Mouse (Mus musculus) stomach, postnatal 0 days (tissue): Measurements from ENCODE around the gene Slc18b1. TPM values are rescaled to one million over a fixed set of nuclear protein-coding genes. Genes with fewer than 3 reads are reported as not detected.
A peak's percentile ranks its signal among the peaks of the same experiment; 100 is the strongest.

Experiments
- ATAC-seq: fragments of 200-750 bp; cut with Nextera tagmentation; 2 replicates; pipeline ENCODE4 v1.8.0; 2017; ENCODE audit not compliant: low FRiP score, low TSS enrichment
- DNase-seq: peaks from one replicate; pipeline ENCODE4 v3.0.0-alpha.2; 2016; ENCODE audit warnings: low spot score
- H3K27ac ChIP-seq: fragments of 300-500 bp; sonication (generic); replicated peaks from 2 replicates; pipeline ENCODE4 v1.5.1; 2014; ENCODE audit warnings: mild to moderate bottlenecking, control low read depth
- H3K27me3 ChIP-seq: fragments of 300-500 bp; sonication (generic); 2 replicates; pipeline ENCODE4 v1.6.1; 2014; ENCODE audit warnings: low read length; ENCODE audit not compliant: control insufficient read depth, insufficient read depth
- H3K36me3 ChIP-seq: fragments of 300-500 bp; sonication (generic); 2 replicates; pipeline ENCODE4 v1.6.1; 2014; ENCODE audit warnings: low read length, mixed read lengths; ENCODE audit not compliant: control insufficient read depth, insufficient read depth
- H3K4me1 ChIP-seq: fragments of 300-500 bp; sonication (generic); replicated peaks from 2 replicates; pipeline ENCODE4 v1.6.1; 2014; ENCODE audit warnings: antibody characterized with exemption; ENCODE audit not compliant: control insufficient read depth, insufficient read depth
- H3K4me2 ChIP-seq: fragments of 300-500 bp; sonication (generic); replicated peaks from 2 replicates; pipeline ENCODE4 v1.6.1; 2014; ENCODE audit warnings: low read depth, mild to moderate bottlenecking, control low read depth, moderate library complexity
- H3K4me3 ChIP-seq: fragments of 300-500 bp; sonication (generic); 2 replicates; pipeline ENCODE4 v1.5.1; 2014; ENCODE audit warnings: low read depth, low read length, control low read depth
- H3K9ac ChIP-seq: fragments of 300-500 bp; sonication (generic); 2 replicates; pipeline ENCODE4 v1.6.1; 2014; ENCODE audit warnings: mild to moderate bottlenecking, low read length, control low read depth, mixed read lengths
- H3K9me3 ChIP-seq: fragments of 300-500 bp; sonication (generic); 2 replicates; pipeline ENCODE4 v1.6.1; 2016; ENCODE audit warnings: low read length; ENCODE audit not compliant: control insufficient read depth
- CTCF ChIP-seq: IDR thresholded peaks from 2 replicates; pipeline ENCODE4 v1.5.1; 2016; ENCODE audit warnings: antibody characterized with exemption, low read depth, mild to moderate bottlenecking, moderate library complexity
- EP300 ChIP-seq: optimal IDR thresholded peaks from 2 replicates; pipeline ENCODE3; 2016; ENCODE audit warnings: antibody characterized with exemption
- WGBS: fragments of 180-500 bp; shearing (Covaris S2); extraction: QIAGEN DNeasy Blood & Tissue Kit; methylation state at CpG from one replicate; pipeline ENCODE4 v1.1.7; 2014; 5-methylcytosine and 5-hydroxymethylcytosine counted together
- polyA plus RNA-seq: library from polyadenylated mRNA; unstranded; fragments of >200 nt; fragmentation: Nextera tagmentation; extraction: Ambion mirVana; gene quantifications from 2 replicates; pipeline ENCODE4 v1.2.1, GENCODE M21; 2015

Gene Slc18b1
- polyA plus RNA-seq, 1 experiment from 2014 or later, result 9.2 TPM

DNA sequence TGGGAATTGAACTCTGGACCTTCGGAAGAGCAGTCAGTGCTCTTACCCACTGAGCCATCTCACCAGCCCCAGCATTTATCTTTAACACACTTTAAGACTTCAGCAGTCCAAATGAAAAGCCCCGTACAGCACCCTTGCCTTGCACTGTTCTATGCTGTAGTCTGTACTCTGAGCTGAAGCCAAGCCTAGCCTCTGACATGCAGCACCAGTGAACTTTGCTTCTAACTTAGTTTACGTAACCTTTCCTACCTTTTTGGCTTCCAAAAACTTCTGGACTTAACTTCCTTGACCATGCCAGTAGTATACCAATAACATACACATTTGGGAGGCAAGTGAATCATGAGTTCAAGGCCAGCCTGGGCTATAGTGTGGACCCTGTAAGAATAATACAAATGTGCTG lies 42.1 kb downstream of the Slc18b1 start:
- Histone ChIP-seq H3K36me3 (no peaks in the 10 kb centered on the region), H3K27me3 (no peaks in the 10 kb centered on the region), H3K9me3 (no peaks in the 10 kb centered on the region), H3K4me2 (no peak overlapping the region), H3K27ac (no peak overlapping the region), H3K9ac (no peak overlapping the region), H3K4me1 (no peaks in the 10 kb centered on the region), H3K4me3 (no peak overlapping the region)
- DNase-seq, result no peak
- WGBS, result 90% methylated on average over 3 of the region's 3 CpGs
- TF ChIP-seq EP300 (no peak), CTCF (no peak)
- ATAC-seq, result peak; percentile 29; the same call in 1 of the 2 replicates

DNA sequence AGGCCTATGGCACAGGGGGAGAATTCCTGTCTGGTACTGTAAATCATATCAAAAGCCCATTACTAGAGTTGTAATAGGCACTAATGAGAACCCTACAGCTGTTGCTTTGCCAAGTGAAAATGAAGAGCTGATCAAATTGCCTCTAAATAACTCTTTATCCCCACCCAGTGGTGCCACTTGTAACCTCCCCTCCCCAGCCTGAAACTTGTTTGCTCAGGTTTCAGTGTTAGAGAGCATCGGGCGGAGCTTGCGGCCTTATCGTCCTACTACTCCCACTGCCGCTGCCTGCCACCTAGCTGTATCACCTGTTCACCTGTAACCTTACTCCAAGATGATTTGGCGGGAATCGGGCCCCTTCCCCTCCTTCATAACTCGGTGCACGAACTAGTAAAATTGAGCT lies 42.6 kb downstream of the Slc18b1 start:
- Histone ChIP-seq H3K9me3 (no peaks in the 10 kb centered on the region), H3K4me2 (no peak overlapping the region), H3K4me1 (no peaks in the 10 kb centered on the region), H3K4me3 (no peak overlapping the region), H3K36me3 (no peaks in the 10 kb centered on the region), H3K27me3 (no peaks in the 10 kb centered on the region), H3K27ac (no peak overlapping the region), H3K9ac (no peak overlapping the region)
- TF ChIP-seq CTCF (peak; percentile 48), EP300 (no peak)
- ATAC-seq (peak; percentile 74), DNase-seq (peak; percentile 66)
- WGBS, result 24% methylated on average over 9 of the region's 9 CpGs

DNA sequence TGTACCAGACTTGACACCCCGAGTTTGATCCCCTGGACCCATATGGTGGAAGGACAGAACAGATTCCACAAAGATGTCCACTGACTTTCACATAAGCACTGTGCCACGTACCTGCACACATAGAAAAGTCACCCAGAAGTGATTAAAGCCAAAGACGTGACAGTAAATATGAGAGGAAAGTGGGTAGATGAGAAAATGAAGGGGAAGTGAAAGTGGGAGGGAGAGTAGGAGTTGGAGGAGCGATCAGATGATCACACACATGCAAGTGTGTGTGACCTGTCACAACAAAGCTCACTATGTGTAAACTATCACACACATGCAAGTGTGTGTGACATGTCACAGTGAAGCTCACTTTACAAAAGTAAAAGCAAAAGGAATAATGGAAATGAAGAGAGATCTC lies 43.7 kb downstream of the Slc18b1 start:
- H3K4me3 ChIP-seq, result no peak overlapping the region
- no peak overlapping the region for H3K9ac ChIP-seq
- no peak for DNase-seq
- WGBS, result 71% methylated on average over 4 of the region's 4 CpGs
- H3K27me3 ChIP-seq, result no peaks in the 10 kb centered on the region
- no peak overlapping the region for H3K4me2 ChIP-seq
- H3K36me3 ChIP-seq, result no peaks in the 10 kb centered on the region
- H3K9me3 ChIP-seq, result no peaks in the 10 kb centered on the region
- no peak overlapping the region for H3K27ac ChIP-seq
- no peak for ATAC-seq
- TF ChIP-seq CTCF (no peak), EP300 (no peak)
- H3K4me1 ChIP-seq, result no peaks in the 10 kb centered on the region

DNA sequence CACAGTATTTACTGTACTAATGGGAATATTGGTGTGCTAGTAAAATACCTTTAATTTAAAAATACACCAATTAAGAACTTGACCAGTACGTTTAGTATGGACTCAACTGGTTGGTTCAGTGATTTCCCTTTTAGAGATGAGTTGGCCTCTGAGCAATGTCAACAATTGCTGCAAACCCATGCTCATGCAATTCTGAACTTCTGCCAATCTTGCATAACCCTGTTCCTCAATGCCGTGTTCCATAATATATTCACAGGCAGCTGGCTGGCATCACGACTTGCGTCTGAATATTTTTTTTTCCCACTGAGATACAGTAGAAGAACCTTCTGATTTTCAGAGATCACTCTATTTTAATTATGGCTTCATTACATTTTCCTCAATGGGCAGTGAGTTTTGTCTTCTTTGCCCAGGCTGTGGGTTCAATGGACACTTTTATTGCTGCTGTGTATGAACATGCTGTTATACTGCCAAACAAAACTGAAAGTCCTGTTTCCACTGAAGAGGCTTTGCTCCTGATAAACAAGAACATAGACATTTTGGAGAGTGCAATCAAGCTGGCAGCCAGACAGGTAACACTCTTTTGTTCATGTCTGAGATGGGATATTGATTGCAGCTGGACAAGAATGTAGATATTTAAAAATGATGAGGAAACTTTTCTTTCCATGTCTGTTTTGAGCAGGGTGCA lies 54.6 kb downstream of the Slc18b1 start, which contains the start of gene Vnn3:
Vnn3 (plus strand) TSS at position 235 of the 685 bp plus-strand sequence.
- Histone ChIP-seq H3K9me3 (no peaks in the 10 kb centered on the region), H3K4me1 (no peaks in the 10 kb centered on the region), H3K9ac (no peak within 1 kb of the TSS), H3K4me3 (no peak within 1 kb of the TSS), H3K36me3 (no peaks in the 10 kb centered on the region), H3K27me3 (no peaks in the 10 kb centered on the region), H3K27ac (no peak within 1 kb of the TSS), H3K4me2 (no peak within 1 kb of the TSS)
- no peak for DNase-seq
- TF ChIP-seq EP300 (no peak), CTCF (no peak)
- WGBS, result 60% methylated on average over 4 of the region's 4 CpGs
- no peak for ATAC-seq

DNA sequence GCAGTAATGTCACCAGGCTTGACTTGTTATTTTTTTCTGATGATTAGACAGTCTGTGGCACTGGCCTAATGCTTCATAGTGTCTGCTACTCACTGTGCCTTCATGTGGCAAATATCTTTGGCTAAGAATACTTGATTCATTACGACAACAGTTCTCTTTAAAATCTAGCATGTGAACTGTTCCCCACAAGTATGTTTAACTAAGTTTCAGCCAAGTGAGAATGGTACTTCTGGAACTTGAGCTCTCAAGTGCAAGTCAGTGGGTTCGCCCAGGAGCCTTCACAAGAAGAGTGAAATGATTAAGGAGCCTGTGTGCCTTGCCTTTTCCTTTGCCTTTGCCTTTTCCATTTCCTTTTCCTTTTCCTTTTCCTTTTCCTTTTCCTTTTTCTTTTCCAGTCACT lies 55.3 kb downstream of the Slc18b1 start:
- H3K9ac ChIP-seq, result no peak overlapping the region
- no peak overlapping the region for H3K4me2 ChIP-seq
- no peak for TF ChIP-seq EP300
- no peak for TF ChIP-seq CTCF
- H3K9me3 ChIP-seq, result no peaks in the 10 kb centered on the region
- DNase-seq, result no peak
- H3K27ac ChIP-seq, result no peak overlapping the region
- H3K36me3 ChIP-seq, result no peaks in the 10 kb centered on the region
- H3K27me3 ChIP-seq, result no peaks in the 10 kb centered on the region
- WGBS, result 77% methylated on average over 2 of the region's 2 CpGs
- H3K4me3 ChIP-seq, result no peak overlapping the region
- no peak for ATAC-seq
- H3K4me1 ChIP-seq, result no peaks in the 10 kb centered on the region
